Mouse (Mus musculus) brain, adult 10 weeks (tissue): ENCODE results near the gene Ccnd2. TPM values are rescaled to one million over a fixed set of nuclear protein-coding genes. Genes with fewer than 3 reads are reported as not detected.

ENCODE experiments used
- polyA plus RNA-seq: library from polyadenylated mRNA; stranded (reverse); fragments of 350-450 nt; fragmentation: Illumina TruSeq; extraction: RNeasy Lipid Tissue Mini Kit (QIAGEN cat#74804); gene quantifications from one replicate; pipeline ENCODE4 v1.2.3, GENCODE M21; 2015; ENCODE audit warnings: low read depth, low replicate concordance

Ccnd2 gene
- 34.0 TPM for polyA plus RNA-seq

GRCm38 (mm10) chr6:127152106-127152951, at the start of gene Ccnd2:
Gene Ccnd2 (minus strand): TSS chr6:127152193.

DNA sequence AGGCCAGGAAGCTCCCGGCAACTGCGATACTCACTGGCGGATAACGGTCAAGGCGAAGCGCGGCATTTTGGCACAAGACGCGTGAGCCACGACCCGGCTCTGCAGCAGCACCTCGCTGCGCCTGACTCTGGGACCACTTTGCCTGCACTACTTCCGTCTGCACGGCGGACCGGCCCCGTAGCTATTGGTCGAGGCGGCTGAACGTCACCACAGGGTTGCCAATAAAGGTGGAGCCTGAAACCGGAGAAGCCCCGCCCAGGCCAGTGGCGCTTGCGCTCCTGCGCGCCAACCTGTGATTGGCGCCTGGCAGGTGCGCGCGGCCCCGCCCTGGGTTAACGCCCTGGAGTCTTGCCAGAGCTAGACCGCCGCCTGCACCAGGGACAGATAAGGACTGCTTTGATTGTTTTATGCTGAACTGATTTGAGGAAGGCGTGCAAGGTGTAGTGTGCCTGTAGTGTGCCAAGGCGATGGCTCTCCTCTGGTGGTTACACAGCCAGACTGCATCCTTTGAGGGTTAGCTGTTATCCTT, 42.5 kb downstream of the Ccnd2 start, which contains the start of gene Tigar:
Gene Tigar, minus strand, starts transcription at position 156 of the 529 bp plus-strand sequence.

Other genes starting within 250 kb of the Ccnd2 start
- gene Dyrk4, start 230.4 kb downstream of the Ccnd2 start, polyA plus RNA-seq: not detected
- gene Rad51ap1, start 212.6 kb downstream of the Ccnd2 start, polyA plus RNA-seq: 4.8 TPM
- gene D6Wsu163e, start 212.2 kb downstream of the Ccnd2 start, polyA plus RNA-seq: 44.5 TPM
- not detected for gene Fgf6, start 136.6 kb downstream of the Ccnd2 start, polyA plus RNA-seq
- gene Fgf23, start 79.3 kb downstream of the Ccnd2 start, polyA plus RNA-seq: 0.65 TPM
- 22.5 TPM for gene Tigar, start 42.6 kb downstream of the Ccnd2 start, polyA plus RNA-seq